Mouse (Mus musculus): ENCODE measurements around the gene Lgi2. TPM values are rescaled to one million over a fixed set of nuclear protein-coding genes. Genes with fewer than 3 reads are reported as not detected.

The Lgi2 gene
- polyA plus RNA-seq (2015; fragmentation: Nextera tagmentation; extraction: Ambion mirVana) = 1.8 and 2.0 TPM in 2 replicates

GRCm38 (mm10) chr5:52565813-52566531, at the start of gene Lgi2:
Gene Lgi2 (minus strand): TSS chr5:52566462.
- Histone ChIP-seq H3K36me3 (ENCODE audit: control insufficient read depth, insufficient read depth) (no peaks in the 10 kb centered on the region), H3K4me3 (ENCODE audit: low read depth, low read length) (peak within 1 kb of the TSS; percentile 57), H3K9ac (ENCODE audit: low read depth, low read length) (peak within 1 kb of the TSS; percentile 34), H3K27me3 (replicated peaks; ENCODE audit: control insufficient read depth, insufficient read depth, low read length) (peaks cover 17% of the 10 kb centered on the region; the same call in 1 of the 2 replicates), H3K4me1 (replicated peaks; ENCODE audit: control insufficient read depth, insufficient read depth, low read length) (no peaks in the 10 kb centered on the region), H3K27ac (ENCODE audit: low read depth, low read length) (no peak within 1 kb of the TSS), H3K4me2 (replicated peaks; ENCODE audit: low read depth) (peak within 1 kb of the TSS; percentile 93), H3K9me3 (ENCODE audit: control insufficient read depth) (no peaks in the 10 kb centered on the region)
- ATAC-seq = peak; percentile 28; the same call in 1 of the 2 replicates
- TF ChIP-seq CTCF (IDR thresholded peaks at IDR 0.05; ENCODE audit: low read depth) = no peak
- 1% methylated on average over 61 of the region's 83 CpGs for WGBS

GRCm38 (mm10) chr5:52615421-52615820, 49.2 kb upstream of the Lgi2 start:
- WGBS = 29% methylated on average over 9 of the region's 9 CpGs
- no peak overlapping the region for H3K9ac ChIP-seq (ENCODE audit: low read depth, low read length)
- no peak overlapping the region for H3K27ac ChIP-seq (ENCODE audit: low read depth, low read length)
- TF ChIP-seq CTCF (IDR thresholded peaks at IDR 0.05; ENCODE audit: low read depth) = no peak
- peaks cover 5% of the 10 kb centered on the region; the same call in 1 of the 2 replicates for H3K4me1 ChIP-seq (replicated peaks; ENCODE audit: control insufficient read depth, insufficient read depth, low read length)
- no peaks in the 10 kb centered on the region for H3K9me3 ChIP-seq (ENCODE audit: control insufficient read depth)
- H3K36me3 ChIP-seq (ENCODE audit: control insufficient read depth, insufficient read depth) = no peaks in the 10 kb centered on the region
- H3K4me2 ChIP-seq (replicated peaks; ENCODE audit: low read depth) = peak overlapping the region; percentile 3
- no peak for ATAC-seq
- no peak overlapping the region for H3K4me3 ChIP-seq (ENCODE audit: low read depth, low read length)
- H3K27me3 ChIP-seq (replicated peaks; ENCODE audit: control insufficient read depth, insufficient read depth, low read length) = no peaks in the 10 kb centered on the region

GRCm38 (mm10) chr5:52614686-52615085, 48.4 kb upstream of the Lgi2 start:
- ATAC-seq = no peak
- 71% methylated on average over 4 of the region's 4 CpGs for WGBS
- H3K27ac ChIP-seq (ENCODE audit: low read depth, low read length) = no peak overlapping the region
- no peak overlapping the region for H3K4me2 ChIP-seq (replicated peaks; ENCODE audit: low read depth)
- H3K27me3 ChIP-seq (replicated peaks; ENCODE audit: control insufficient read depth, insufficient read depth, low read length) = no peaks in the 10 kb centered on the region
- no peak overlapping the region for H3K9ac ChIP-seq (ENCODE audit: low read depth, low read length)
- H3K4me1 ChIP-seq (replicated peaks; ENCODE audit: control insufficient read depth, insufficient read depth, low read length) = peaks cover 5% of the 10 kb centered on the region; the same call in 1 of the 2 replicates
- no peak overlapping the region for H3K4me3 ChIP-seq (ENCODE audit: low read depth, low read length)
- no peak for TF ChIP-seq CTCF (IDR thresholded peaks at IDR 0.05; ENCODE audit: low read depth)
- H3K36me3 ChIP-seq (ENCODE audit: control insufficient read depth, insufficient read depth) = no peaks in the 10 kb centered on the region
- no peaks in the 10 kb centered on the region for H3K9me3 ChIP-seq (ENCODE audit: control insufficient read depth)

- H3K9ac ChIP-seq (ENCODE audit: low read depth, low read length) = no peak overlapping the region
- no peaks in the 10 kb centered on the region for H3K27me3 ChIP-seq (replicated peaks; ENCODE audit: control insufficient read depth, insufficient read depth, low read length)
- H3K4me3 ChIP-seq (ENCODE audit: low read depth, low read length) = no peak overlapping the region
- no peak for ATAC-seq
- 82% methylated on average over 8 of the region's 8 CpGs for WGBS
- no peaks in the 10 kb centered on the region for H3K36me3 ChIP-seq (ENCODE audit: control insufficient read depth, insufficient read depth)
- H3K27ac ChIP-seq (ENCODE audit: low read depth, low read length) = no peak overlapping the region
- no peaks in the 10 kb centered on the region for H3K9me3 ChIP-seq (ENCODE audit: control insufficient read depth)
- no peaks in the 10 kb centered on the region for H3K4me1 ChIP-seq (replicated peaks; ENCODE audit: control insufficient read depth, insufficient read depth, low read length)
- H3K4me2 ChIP-seq (replicated peaks; ENCODE audit: low read depth) = no peak overlapping the region
- no peak for TF ChIP-seq CTCF (IDR thresholded peaks at IDR 0.05; ENCODE audit: low read depth)
Observed at GRCm38 (mm10) chr5:52612776-52613175, 46.5 kb upstream of the Lgi2 start.

GRCm38 (mm10) chr5:52611315-52611895, 45.1 kb upstream of the Lgi2 start:
- Histone ChIP-seq H3K27ac (ENCODE audit: low read depth, low read length) (no peak overlapping the region), H3K27me3 (replicated peaks; ENCODE audit: control insufficient read depth, insufficient read depth, low read length) (no peaks in the 10 kb centered on the region), H3K9me3 (ENCODE audit: control insufficient read depth) (no peaks in the 10 kb centered on the region), H3K4me2 (replicated peaks; ENCODE audit: low read depth) (no peak overlapping the region), H3K4me3 (ENCODE audit: low read depth, low read length) (no peak overlapping the region), H3K9ac (ENCODE audit: low read depth, low read length) (no peak overlapping the region), H3K36me3 (ENCODE audit: control insufficient read depth, insufficient read depth) (no peaks in the 10 kb centered on the region), H3K4me1 (replicated peaks; ENCODE audit: control insufficient read depth, insufficient read depth, low read length) (no peaks in the 10 kb centered on the region)
- TF ChIP-seq CTCF (IDR thresholded peaks at IDR 0.05; ENCODE audit: low read depth) = no peak
- 68% methylated on average over 10 of the region's 10 CpGs for WGBS
- ATAC-seq = no peak

- Histone ChIP-seq H3K27me3 (replicated peaks; ENCODE audit: control insufficient read depth, insufficient read depth, low read length) (no peaks in the 10 kb centered on the region), H3K9me3 (ENCODE audit: control insufficient read depth) (no peaks in the 10 kb centered on the region), H3K4me2 (replicated peaks; ENCODE audit: low read depth) (no peak overlapping the region), H3K4me1 (replicated peaks; ENCODE audit: control insufficient read depth, insufficient read depth, low read length) (no peaks in the 10 kb centered on the region), H3K36me3 (ENCODE audit: control insufficient read depth, insufficient read depth) (no peaks in the 10 kb centered on the region), H3K9ac (ENCODE audit: low read depth, low read length) (no peak overlapping the region), H3K4me3 (ENCODE audit: low read depth, low read length) (no peak overlapping the region), H3K27ac (ENCODE audit: low read depth, low read length) (no peak overlapping the region)
- no peak for ATAC-seq
- WGBS = 77% methylated on average over 4 of the region's 4 CpGs
- no peak for TF ChIP-seq CTCF (IDR thresholded peaks at IDR 0.05; ENCODE audit: low read depth)
Observed at GRCm38 (mm10) chr5:52610306-52610705, 44.0 kb upstream of the Lgi2 start.
